Mouse (Mus musculus): ENCODE results near the gene Hal. TPM values are rescaled to one million over a fixed set of nuclear protein-coding genes. Genes with fewer than 3 reads are reported as not detected.
A peak's percentile ranks its signal among the peaks of the same experiment; 100 is the strongest.

The Hal gene
- polyA plus RNA-seq (2016; fragmentation: Nextera tagmentation; extraction: Ambion mirVana), result not detected in 2 replicates

DNA sequence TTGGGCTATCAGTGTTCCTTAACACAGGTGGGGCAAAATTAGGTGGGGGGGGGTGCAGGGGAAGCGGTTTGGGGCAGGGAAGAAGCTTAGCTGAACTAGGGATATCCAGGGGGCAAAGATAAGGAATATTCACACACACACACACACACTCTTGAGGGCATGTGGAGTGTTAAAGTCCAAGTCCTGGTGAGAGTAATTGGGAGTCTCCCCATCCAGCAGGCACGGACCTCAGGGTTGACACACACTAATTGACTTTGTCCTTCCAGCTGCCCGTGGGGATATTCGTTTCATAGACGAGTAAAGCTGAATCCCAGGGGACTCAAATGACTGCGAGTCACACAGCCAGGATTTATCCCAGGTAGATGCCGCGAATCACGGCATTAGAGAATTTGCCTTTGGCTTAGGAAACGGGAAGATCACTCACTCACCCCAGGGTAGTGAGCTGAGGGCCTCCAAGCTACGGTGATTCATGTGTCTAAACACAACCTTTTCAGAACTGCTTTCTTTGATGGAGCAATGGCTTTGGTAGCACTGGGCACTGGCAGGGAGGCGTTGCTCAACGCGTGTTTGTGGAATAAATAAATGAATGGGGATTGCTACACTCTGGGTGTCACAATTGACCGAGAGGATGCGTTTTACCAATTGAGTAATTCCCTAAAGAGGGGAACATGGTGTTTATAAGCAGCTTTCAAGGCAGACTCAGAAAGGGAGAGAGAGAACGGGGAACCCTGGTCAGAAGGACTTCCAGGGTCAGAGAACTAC lies at the start of gene Hal:
Hal (plus strand) TSS at position 703 of the 762 bp plus-strand sequence.
- Histone ChIP-seq H3K27ac (ENCODE audit: poor library complexity, severe bottlenecking) (no peak within 1 kb of the TSS), H3K36me3 (peaks cover 25% of the 10 kb centered on the region), H3K4me1 (replicated peaks) (no peaks in the 10 kb centered on the region), H3K4me3 (no peak within 1 kb of the TSS), H3K27me3 (replicated peaks) (no peaks in the 10 kb centered on the region), H3K9ac (no peak within 1 kb of the TSS), H3K4me2 (no peak within 1 kb of the TSS), H3K9me3 (replicated peaks) (no peaks in the 10 kb centered on the region)
- WGBS, result 75% methylated on average over 17 of the region's 17 CpGs
- ATAC-seq (ENCODE audit: insufficient number of reproducible peaks, low FRiP score), result no peak

DNA sequence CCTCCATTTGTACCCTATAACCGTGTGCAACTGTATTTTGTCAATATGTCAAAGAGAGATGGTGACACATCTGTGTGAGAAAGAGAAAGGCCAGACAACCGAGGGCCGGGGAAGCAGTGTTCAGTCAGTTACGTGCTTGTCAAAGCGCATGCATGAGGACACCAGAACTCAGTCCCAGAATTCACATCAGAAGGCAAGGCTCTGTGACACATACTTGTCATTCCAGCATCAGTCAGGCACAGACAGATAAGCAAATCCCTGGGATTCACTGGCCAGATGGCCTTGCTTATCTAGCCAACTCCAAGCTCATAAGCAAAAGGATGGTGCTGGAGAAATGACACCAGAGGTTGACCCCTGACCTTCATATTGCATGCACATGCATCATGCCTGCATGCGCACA lies 47.1 kb upstream of the Hal start:
- WGBS, result 25% methylated on average over 6 of the region's 6 CpGs
- Histone ChIP-seq H3K27ac (ENCODE audit: poor library complexity, severe bottlenecking) (peak overlapping the region; percentile 81), H3K9me3 (replicated peaks) (no peaks in the 10 kb centered on the region), H3K4me2 (no peak overlapping the region), H3K27me3 (replicated peaks) (no peaks in the 10 kb centered on the region), H3K36me3 (no peaks in the 10 kb centered on the region), H3K4me1 (replicated peaks) (peaks cover 66% of the 10 kb centered on the region), H3K4me3 (no peak overlapping the region), H3K9ac (no peak overlapping the region)
- ATAC-seq (ENCODE audit: insufficient number of reproducible peaks, low FRiP score), result peak; percentile 40

DNA sequence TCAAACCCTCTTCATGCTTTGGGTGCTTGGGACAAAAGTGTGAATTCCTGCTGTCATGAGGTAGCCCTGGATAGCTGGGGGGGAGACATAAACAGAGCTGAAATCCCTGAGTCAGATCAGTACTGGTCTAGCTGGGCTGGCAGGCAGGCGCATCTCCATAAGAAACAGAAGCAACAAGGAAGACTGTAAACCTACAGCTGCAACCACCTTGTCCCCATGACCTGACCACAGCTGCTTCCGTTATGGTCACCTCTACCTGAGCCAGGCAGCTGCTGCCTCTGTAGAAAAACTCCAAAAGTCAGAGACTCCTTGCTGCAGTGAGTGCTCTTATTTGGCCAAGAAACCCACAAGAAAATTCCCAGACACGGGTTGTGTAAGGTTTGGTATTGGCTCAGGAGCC lies 46.4 kb upstream of the Hal start:
- Histone ChIP-seq H3K4me2 (no peak overlapping the region), H3K9ac (no peak overlapping the region), H3K36me3 (no peaks in the 10 kb centered on the region), H3K4me3 (no peak overlapping the region), H3K27ac (ENCODE audit: poor library complexity, severe bottlenecking) (peak overlapping the region; percentile 81), H3K9me3 (replicated peaks) (no peaks in the 10 kb centered on the region), H3K4me1 (replicated peaks) (peaks cover 67% of the 10 kb centered on the region), H3K27me3 (replicated peaks) (no peaks in the 10 kb centered on the region)
- 69% methylated on average over 3 of the region's 3 CpGs for WGBS
- peak; percentile 39; the same call in 1 of the 2 replicates for ATAC-seq (ENCODE audit: insufficient number of reproducible peaks, low FRiP score)

DNA sequence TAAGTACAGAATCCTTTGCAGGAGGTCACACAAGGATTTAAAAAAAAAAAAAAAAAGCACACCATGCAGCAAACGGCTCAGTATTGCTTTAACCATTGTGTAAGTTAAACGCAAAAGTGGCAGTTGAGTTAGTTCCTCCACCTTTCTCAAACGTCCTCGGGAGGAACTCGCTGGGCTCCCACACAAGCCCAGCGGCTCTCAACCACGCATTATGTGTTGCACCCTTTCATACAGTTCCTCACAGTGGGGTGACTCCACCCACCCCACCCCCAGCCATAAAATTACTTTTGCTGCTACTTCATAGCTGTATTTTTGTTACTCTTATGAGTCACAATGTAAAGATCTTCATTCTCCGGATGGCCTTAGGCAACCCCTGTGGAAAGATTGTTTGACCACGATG lies 44.2 kb upstream of the Hal start:
- H3K27me3 ChIP-seq (replicated peaks), result no peaks in the 10 kb centered on the region
- no peaks in the 10 kb centered on the region for H3K36me3 ChIP-seq
- H3K4me2 ChIP-seq, result no peak overlapping the region
- no peak for ATAC-seq (ENCODE audit: insufficient number of reproducible peaks, low FRiP score)
- no peaks in the 10 kb centered on the region for H3K9me3 ChIP-seq (replicated peaks)
- 66% methylated on average over 9 of the region's 9 CpGs for WGBS
- peaks cover 71% of the 10 kb centered on the region for H3K4me1 ChIP-seq (replicated peaks)
- H3K4me3 ChIP-seq, result no peak overlapping the region
- no peak overlapping the region for H3K9ac ChIP-seq
- peak overlapping the region; percentile 71 for H3K27ac ChIP-seq (ENCODE audit: poor library complexity, severe bottlenecking)

GRCm38 (mm10) chr10:93447398-93447797 lies 41.2 kb upstream of the Hal start:
- Histone ChIP-seq H3K4me2 (peak overlapping the region; percentile 60), H3K4me3 (no peak overlapping the region), H3K36me3 (no peaks in the 10 kb centered on the region), H3K9ac (peak overlapping the region; percentile 26; the same call in 1 of the 2 replicates), H3K27ac (ENCODE audit: poor library complexity, severe bottlenecking) (peak overlapping the region; percentile 91), H3K4me1 (replicated peaks) (peaks cover 62% of the 10 kb centered on the region), H3K27me3 (replicated peaks) (no peaks in the 10 kb centered on the region), H3K9me3 (replicated peaks) (no peaks in the 10 kb centered on the region)
- peak; percentile 81 for ATAC-seq (ENCODE audit: insufficient number of reproducible peaks, low FRiP score)
- 7% methylated on average over 10 of the region's 10 CpGs for WGBS

- Histone ChIP-seq H3K9ac (peak overlapping the region; percentile 77), H3K4me1 (replicated peaks) (peaks cover 31% of the 10 kb centered on the region), H3K4me2 (peak overlapping the region; percentile 80), H3K9me3 (replicated peaks) (no peaks in the 10 kb centered on the region), H3K27ac (ENCODE audit: poor library complexity, severe bottlenecking) (peak overlapping the region; percentile 96), H3K4me3 (peak overlapping the region; percentile 81), H3K36me3 (peaks cover 3% of the 10 kb centered on the region; the same call in 1 of the 2 replicates), H3K27me3 (replicated peaks) (no peaks in the 10 kb centered on the region)
- 4% methylated on average over 7 of the region's 7 CpGs for WGBS
- ATAC-seq (ENCODE audit: insufficient number of reproducible peaks, low FRiP score), result no peak
Observed at GRCm38 (mm10) chr10:93454652-93455014, 33.9 kb upstream of the Hal start.

GRCm38 (mm10) chr10:93460106-93460505 lies 28.5 kb upstream of the Hal start:
- H3K36me3 ChIP-seq, result peaks cover 54% of the 10 kb centered on the region
- WGBS, result 74% methylated on average over 11 of the region's 11 CpGs

DNA sequence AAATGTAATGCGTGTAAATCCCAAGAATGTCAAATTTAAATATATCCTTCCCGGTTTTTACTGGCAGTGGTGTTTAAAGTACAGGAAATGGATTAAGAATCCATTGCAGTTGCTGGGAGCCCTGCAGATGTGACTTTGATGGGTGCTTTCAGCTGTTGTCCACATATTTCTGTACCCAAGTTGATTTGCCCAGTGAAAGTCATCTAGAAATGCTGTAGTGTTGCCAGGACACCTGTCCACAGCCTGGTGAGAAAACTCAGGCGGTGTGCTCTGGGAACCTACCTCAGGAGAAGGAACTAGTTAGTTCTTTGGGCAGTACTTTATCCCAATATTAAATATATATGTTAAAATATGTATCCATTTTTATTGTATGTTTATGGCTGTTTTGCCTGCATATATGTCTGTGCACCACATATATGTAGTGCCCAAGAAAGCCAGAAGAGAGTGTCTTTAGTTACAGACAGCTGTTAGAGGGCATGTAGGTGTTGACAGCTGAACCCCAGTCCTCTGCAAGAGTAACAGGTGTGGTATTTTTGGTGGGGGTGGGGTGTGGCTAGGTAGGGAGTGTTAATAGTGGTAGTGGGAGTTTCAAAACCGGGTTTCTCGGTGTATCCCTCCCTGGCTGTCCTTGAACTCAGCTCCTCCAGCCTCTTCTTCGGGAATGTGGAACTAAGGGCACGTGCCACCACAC lies 25.7 kb upstream of the Hal start:
- Histone ChIP-seq H3K27me3 (replicated peaks) (no peaks in the 10 kb centered on the region), H3K9me3 (replicated peaks) (no peaks in the 10 kb centered on the region; the same call in 1 of the 2 replicates), H3K9ac (no peak overlapping the region), H3K27ac (ENCODE audit: poor library complexity, severe bottlenecking) (no peak overlapping the region), H3K4me1 (replicated peaks) (no peaks in the 10 kb centered on the region; the same call in 1 of the 2 replicates), H3K36me3 (peaks cover 81% of the 10 kb centered on the region), H3K4me3 (no peak overlapping the region), H3K4me2 (no peak overlapping the region)
- WGBS, result 87% methylated on average over 7 of the region's 7 CpGs
- no peak for ATAC-seq (ENCODE audit: insufficient number of reproducible peaks, low FRiP score)

More at GRCm38 (mm10) chr10:93460106-93460505, 28.5 kb upstream of the Hal start:
- H3K4me2 ChIP-seq, result no peak overlapping the region
- no peaks in the 10 kb centered on the region for H3K9me3 ChIP-seq (replicated peaks)
- H3K27me3 ChIP-seq (replicated peaks), result no peaks in the 10 kb centered on the region
- no peak overlapping the region for H3K4me3 ChIP-seq
- no peak overlapping the region for H3K9ac ChIP-seq
- no peak overlapping the region for H3K27ac ChIP-seq (ENCODE audit: poor library complexity, severe bottlenecking)
- no peak for ATAC-seq (ENCODE audit: insufficient number of reproducible peaks, low FRiP score)
- peaks cover 22% of the 10 kb centered on the region for H3K4me1 ChIP-seq (replicated peaks)

- H3K27me3 ChIP-seq (replicated peaks), result no peaks in the 10 kb centered on the region
- no peak overlapping the region for H3K27ac ChIP-seq (ENCODE audit: poor library complexity, severe bottlenecking)
- H3K9ac ChIP-seq, result no peak overlapping the region
- 92% methylated on average over 13 of the region's 13 CpGs for WGBS
- H3K4me2 ChIP-seq, result no peak overlapping the region
- H3K4me3 ChIP-seq, result no peak overlapping the region
- no peak for ATAC-seq (ENCODE audit: insufficient number of reproducible peaks, low FRiP score)
- no peaks in the 10 kb centered on the region; the same call in 1 of the 2 replicates for H3K9me3 ChIP-seq (replicated peaks)
- H3K4me1 ChIP-seq (replicated peaks), result no peaks in the 10 kb centered on the region
- H3K36me3 ChIP-seq, result peaks cover 86% of the 10 kb centered on the region
Observed at GRCm38 (mm10) chr10:93463611-93464010, 25.0 kb upstream of the Hal start.

- H3K9ac ChIP-seq, result no peak overlapping the region
- H3K27ac ChIP-seq (ENCODE audit: poor library complexity, severe bottlenecking), result no peak overlapping the region
- WGBS, result 87% methylated on average over 4 of the region's 4 CpGs
- no peak for ATAC-seq (ENCODE audit: insufficient number of reproducible peaks, low FRiP score)
- H3K4me2 ChIP-seq, result no peak overlapping the region
- H3K4me3 ChIP-seq, result no peak overlapping the region
- no peaks in the 10 kb centered on the region for H3K4me1 ChIP-seq (replicated peaks)
- H3K27me3 ChIP-seq (replicated peaks), result no peaks in the 10 kb centered on the region
- H3K36me3 ChIP-seq, result peaks cover 90% of the 10 kb centered on the region
- no peaks in the 10 kb centered on the region; the same call in 1 of the 2 replicates for H3K9me3 ChIP-seq (replicated peaks)
Observed at GRCm38 (mm10) chr10:93467259-93467658, 21.3 kb upstream of the Hal start.

GRCm38 (mm10) chr10:93467791-93468190 lies 20.8 kb upstream of the Hal start:
- Histone ChIP-seq H3K9ac (no peak overlapping the region), H3K4me1 (replicated peaks) (no peaks in the 10 kb centered on the region), H3K27ac (ENCODE audit: poor library complexity, severe bottlenecking) (no peak overlapping the region), H3K27me3 (replicated peaks) (no peaks in the 10 kb centered on the region), H3K9me3 (replicated peaks) (no peaks in the 10 kb centered on the region; the same call in 1 of the 2 replicates), H3K4me3 (no peak overlapping the region), H3K36me3 (peaks cover 92% of the 10 kb centered on the region), H3K4me2 (no peak overlapping the region)
- ATAC-seq (ENCODE audit: insufficient number of reproducible peaks, low FRiP score), result no peak
- 93% methylated on average over 3 of the region's 3 CpGs for WGBS

Measured in heart, embryonic 12.5 days (tissue).